Mouse (Mus musculus): ENCODE results near the gene Gpr156. TPM values are rescaled to one million over a fixed set of nuclear protein-coding genes. Genes with fewer than 3 reads are reported as not detected.

Gene Gpr156
- not detected in 3 replicates for total RNA-seq (2017)

- no peak for ATAC-seq (replicated peaks; ENCODE audit: insufficient number of reproducible peaks, low FRiP score, low TSS enrichment, poor library complexity, severe bottlenecking)
These were observed at the start of gene Gpr156 for GRCm38 (mm10) chr16:37916138-37916817. TSS of gene Gpr156 (plus strand) at chr16:37916496.

- peak; percentile 50 for ATAC-seq (replicated peaks; ENCODE audit: insufficient number of reproducible peaks, low FRiP score, low TSS enrichment, poor library complexity, severe bottlenecking)
These were observed 48.3 kb upstream of the Gpr156 start, which contains the start of gene Lrrc58 for GRCm38 (mm10) chr16:37867791-37868505. TSS of gene Lrrc58 (plus strand) at chr16:37868389.

DNA sequence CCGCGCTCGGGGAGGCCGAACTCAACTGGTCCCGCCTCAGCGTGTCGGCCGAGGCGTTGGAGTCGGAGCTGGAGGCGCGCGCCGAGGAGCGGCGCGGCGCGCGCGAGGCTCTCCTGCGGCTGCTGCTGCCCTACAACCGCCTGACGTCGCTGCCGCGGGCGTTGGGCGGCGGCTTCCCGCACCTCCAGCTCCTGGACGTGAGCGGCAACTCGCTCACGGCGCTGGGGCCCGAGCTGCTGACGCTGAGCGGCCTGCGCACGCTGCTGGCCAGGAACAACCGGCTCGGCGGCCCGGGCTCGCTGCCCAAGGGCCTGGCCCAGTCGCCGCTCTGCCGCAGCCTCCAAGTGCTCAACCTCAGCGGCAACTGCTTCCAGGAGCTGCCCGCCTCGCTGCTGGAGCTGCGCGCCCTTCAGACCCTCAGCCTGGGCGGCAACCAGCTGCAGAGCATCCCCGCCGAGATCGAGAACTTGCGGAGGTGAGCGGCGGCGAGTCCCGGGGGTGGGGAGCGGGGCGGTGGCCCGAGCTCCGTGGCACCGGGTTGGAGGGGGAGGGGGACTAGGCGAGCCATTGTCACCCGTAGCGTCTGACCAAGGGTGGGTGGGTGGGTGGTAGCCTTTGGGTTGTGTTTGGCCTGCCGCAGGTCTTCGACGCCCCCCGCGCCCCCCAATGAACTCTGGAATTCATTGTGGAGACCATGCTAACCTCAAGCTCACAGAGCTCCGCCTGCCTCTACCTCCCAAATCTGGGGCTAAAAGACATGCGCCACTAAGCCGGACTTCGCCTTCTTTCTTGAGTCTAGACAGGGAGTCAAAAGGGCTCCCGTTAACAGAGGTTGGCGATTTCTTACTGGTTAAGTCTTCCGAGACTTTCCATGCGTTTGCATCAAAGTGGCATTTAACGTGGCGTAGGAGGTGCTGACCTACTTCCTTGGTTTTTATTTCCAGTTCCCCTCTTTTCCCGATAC is 47.5 kb upstream of the Gpr156 start:
- no peak; the same call in 1 of the 2 replicates for ATAC-seq (replicated peaks; ENCODE audit: insufficient number of reproducible peaks, low FRiP score, low TSS enrichment, poor library complexity, severe bottlenecking)

DNA sequence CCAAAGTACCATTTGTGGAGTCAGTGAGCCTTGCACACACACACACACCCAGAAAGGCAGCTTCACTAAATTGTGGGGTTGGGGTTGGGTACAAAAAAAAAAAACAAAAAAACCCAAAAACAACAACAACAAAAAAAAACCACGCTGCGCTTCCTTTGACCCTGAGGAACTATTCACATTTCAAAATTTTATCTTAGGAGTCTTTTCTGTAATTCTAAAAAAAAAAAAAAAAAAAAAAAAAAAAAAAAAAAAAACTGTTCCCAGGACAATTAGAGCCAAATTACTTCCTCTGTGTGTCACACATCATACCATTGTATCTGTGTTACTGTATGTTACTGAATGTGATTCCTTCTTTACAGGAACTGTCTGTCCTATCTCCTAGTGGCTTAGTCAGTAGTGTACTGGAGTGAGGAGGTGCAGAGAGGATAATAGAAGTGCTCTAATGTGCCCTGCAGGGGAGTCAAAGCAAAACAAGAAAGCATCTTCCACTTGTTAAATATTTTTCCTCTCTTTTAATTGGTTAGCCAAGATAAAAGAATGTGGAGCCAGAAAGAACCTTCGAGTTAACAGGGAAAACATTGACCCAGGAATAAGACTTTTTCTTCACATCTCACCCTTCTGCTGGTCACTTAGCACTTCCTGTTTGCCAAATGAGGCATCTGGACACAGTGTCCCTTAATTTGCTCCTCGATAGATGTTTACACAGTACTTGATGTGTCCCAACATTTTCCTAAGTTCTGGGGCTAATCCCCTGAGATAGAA is 46.6 kb upstream of the Gpr156 start:
- ATAC-seq (replicated peaks; ENCODE audit: insufficient number of reproducible peaks, low FRiP score, low TSS enrichment, poor library complexity, severe bottlenecking), result no peak

DNA sequence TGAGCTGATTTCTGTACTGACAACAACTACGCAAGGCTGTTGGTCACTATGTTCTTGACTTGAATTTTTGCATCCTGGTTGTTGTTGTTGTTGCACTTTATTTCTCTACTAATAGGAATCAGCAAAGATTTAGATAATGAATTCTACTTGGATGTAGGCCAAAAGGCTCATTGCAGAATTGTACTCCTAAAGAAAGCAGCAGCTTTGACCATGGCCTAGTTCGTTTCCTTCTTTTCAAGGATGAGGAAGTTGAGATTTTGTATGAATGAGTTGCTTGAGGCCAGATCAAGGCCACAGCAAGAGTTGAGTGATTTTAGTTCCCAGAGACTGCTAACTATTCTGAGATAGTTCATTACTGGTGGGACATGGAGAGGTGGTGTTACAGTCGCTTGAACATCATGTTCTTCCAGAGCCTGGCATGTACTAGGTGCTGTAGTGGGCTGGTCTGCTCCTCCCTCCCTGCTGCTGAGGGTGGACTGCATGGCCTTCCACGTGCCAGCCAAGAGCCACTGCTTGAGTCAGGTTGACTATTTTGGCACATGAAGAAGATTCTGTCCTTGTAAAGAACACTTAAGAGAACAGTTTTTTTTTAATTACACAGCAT is 45.1 kb upstream of the Gpr156 start:
- 0 out of 2 replicates have a peak, but pooled peaks have one; percentile 8 for ATAC-seq (replicated peaks; ENCODE audit: insufficient number of reproducible peaks, low FRiP score, low TSS enrichment, poor library complexity, severe bottlenecking)

DNA sequence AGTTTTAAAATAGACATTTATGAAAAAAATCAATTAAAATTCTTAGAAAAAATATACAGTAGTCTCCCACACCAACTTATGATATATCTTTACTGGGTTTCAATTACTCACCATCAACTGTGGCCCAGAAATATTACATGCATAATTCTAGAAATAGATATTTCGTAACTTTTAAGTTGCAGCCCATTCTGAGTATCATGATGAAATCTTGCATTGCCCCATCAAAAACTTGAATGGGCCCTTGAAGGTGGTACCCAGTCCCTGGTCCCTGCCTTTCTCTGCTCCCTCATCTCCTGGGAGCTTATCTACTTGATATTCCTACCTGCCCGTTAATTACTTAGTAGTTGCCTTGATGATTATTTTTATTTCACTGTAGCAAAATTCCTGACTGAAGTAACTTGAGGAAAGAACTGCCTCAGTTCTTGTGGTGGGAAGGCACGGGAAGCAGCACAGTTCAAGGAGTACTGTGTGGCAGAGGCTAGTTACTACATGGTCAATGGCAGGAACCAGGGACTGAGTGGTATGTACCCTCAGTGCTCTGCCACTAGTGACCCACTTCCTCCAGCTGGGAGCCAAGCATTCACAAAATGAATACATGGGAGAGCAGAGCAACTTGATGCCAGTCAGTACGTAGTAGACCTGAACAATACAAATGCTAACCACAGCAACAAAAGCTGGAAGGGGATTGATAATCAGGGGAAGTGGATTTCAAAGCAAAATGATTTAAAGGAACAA is 41.6 kb upstream of the Gpr156 start:
- no peak for ATAC-seq (replicated peaks; ENCODE audit: insufficient number of reproducible peaks, low FRiP score, low TSS enrichment, poor library complexity, severe bottlenecking)

GRCm38 (mm10) chr16:37877406-37877805 is 38.9 kb upstream of the Gpr156 start:
- ATAC-seq (replicated peaks; ENCODE audit: insufficient number of reproducible peaks, low FRiP score, low TSS enrichment, poor library complexity, severe bottlenecking), result no peak

DNA sequence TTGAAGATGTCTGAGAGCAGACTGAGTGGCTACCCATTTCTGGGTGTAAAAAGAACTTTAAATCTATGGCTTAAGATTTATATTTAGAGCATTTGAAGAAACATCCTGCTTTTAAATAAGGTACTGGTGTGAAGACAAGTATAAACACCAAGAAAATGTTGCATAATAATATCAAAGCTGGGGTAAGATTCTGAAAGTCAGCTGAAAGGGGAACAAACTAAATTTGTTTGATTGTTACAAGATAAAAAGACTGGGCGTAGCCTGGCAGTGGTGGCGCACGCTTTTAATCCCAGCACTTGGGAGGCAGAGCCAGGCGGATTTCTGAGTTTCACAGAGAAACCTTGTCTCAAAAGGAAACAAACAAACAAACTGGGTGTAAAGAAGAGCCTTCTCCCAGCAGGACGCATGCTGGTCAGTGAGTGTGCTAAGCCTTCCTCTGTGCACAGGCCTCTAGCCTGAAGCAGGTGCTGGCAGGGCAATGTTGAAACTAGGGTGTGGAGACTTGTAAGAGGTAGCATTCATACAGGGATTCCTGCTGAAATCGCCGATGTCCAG is 37.3 kb upstream of the Gpr156 start:
- ATAC-seq (replicated peaks; ENCODE audit: insufficient number of reproducible peaks, low FRiP score, low TSS enrichment, poor library complexity, severe bottlenecking), result no peak

DNA sequence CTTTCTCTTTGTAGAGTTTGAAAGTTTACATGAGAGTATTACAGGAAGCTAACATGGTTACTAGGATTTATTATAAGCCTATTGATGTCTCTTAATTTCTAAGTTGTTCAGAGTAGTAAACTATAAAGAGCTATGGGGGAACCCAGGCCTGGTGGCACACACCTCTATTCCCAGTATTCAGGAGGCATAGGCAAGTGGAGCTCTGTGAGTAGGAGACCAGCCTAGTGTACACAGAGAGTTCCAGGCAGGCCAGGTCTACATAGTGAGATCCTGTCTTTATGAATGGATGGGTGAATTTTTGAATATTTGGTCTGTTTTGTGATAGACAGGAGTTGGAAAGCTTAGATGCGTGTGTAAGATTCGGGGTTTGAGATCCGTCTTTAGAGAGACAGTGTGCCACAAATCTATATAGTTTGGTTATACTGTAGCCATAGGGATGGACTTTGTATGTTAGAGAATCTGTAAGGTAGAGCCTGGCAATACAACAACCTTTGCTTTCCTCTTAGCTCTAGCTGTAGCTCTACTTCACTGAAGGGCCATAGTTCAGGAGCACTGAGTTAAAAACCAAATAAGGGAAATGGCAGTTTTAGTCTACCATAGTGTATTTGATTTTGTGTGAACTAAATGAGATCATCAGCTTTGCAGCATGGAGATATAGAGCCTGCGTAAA is 36.4 kb upstream of the Gpr156 start:
- no peak for ATAC-seq (replicated peaks; ENCODE audit: insufficient number of reproducible peaks, low FRiP score, low TSS enrichment, poor library complexity, severe bottlenecking)

- no peak for ATAC-seq (replicated peaks; ENCODE audit: insufficient number of reproducible peaks, low FRiP score, low TSS enrichment, poor library complexity, severe bottlenecking)
These were observed 35.1 kb upstream of the Gpr156 start for GRCm38 (mm10) chr16:37881168-37881567.

DNA sequence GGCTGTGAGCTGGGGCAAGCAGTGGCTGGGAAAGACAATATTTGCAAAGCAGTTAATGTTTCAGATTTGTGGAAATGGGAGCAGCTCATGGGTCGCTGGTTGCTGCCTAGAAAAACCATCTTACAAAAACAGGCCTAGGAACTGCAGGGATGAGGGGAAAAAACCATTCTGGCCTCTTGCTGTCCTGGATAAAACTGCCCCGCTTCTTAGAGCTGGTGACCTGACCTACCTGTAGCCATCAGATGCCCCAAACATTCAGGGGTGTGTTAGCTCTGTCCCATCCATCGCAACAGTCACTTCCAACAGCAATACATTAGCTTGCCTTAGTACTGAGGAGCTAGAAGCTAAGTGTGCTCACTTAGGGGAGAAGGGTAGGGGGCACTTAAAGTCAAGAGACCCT is 27.3 kb upstream of the Gpr156 start:
- ATAC-seq (replicated peaks; ENCODE audit: insufficient number of reproducible peaks, low FRiP score, low TSS enrichment, poor library complexity, severe bottlenecking), result no peak

GRCm38 (mm10) chr16:37892667-37893066 is 23.6 kb upstream of the Gpr156 start:
- ATAC-seq (replicated peaks; ENCODE audit: insufficient number of reproducible peaks, low FRiP score, low TSS enrichment, poor library complexity, severe bottlenecking), result no peak

- ATAC-seq (replicated peaks; ENCODE audit: insufficient number of reproducible peaks, low FRiP score, low TSS enrichment, poor library complexity, severe bottlenecking), result no peak
These were observed 22.9 kb upstream of the Gpr156 start for GRCm38 (mm10) chr16:37893381-37893780.

GRCm38 (mm10) chr16:37893942-37894341 is 22.4 kb upstream of the Gpr156 start:
- ATAC-seq (replicated peaks; ENCODE audit: insufficient number of reproducible peaks, low FRiP score, low TSS enrichment, poor library complexity, severe bottlenecking), result no peak

- no peak for ATAC-seq (replicated peaks; ENCODE audit: insufficient number of reproducible peaks, low FRiP score, low TSS enrichment, poor library complexity, severe bottlenecking)
These were observed 17.5 kb upstream of the Gpr156 start for GRCm38 (mm10) chr16:37898790-37899189.

DNA sequence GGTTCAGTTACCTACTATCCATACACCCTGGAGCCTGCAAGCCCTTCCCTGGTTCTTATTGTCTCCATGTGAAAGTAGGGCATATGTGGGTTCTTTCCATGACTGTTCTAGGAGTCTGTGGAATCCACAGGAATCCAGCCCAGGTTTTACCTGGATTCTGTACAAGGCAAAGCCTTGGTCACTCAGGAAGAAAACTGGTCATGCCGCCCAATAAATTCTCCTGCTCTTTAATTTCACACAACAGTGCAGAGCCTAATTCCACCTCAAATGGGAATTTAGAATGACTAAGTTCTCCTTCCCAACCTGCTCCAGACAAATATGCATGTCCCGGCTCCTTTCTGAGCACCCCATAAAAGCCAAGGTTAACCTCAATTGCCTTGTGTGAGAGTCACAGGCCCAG is 16.9 kb upstream of the Gpr156 start:
- ATAC-seq (replicated peaks; ENCODE audit: insufficient number of reproducible peaks, low FRiP score, low TSS enrichment, poor library complexity, severe bottlenecking), result no peak

GRCm38 (mm10) chr16:37901318-37901717 is 15.0 kb upstream of the Gpr156 start:
- no peak for ATAC-seq (replicated peaks; ENCODE audit: insufficient number of reproducible peaks, low FRiP score, low TSS enrichment, poor library complexity, severe bottlenecking)
